Mouse (Mus musculus): ENCODE results near the gene Trabd2b.

GRCm38 (mm10) chr4:114511649-114512048 is 105.1 kb downstream of the Trabd2b start:
- TF ChIP-seq CTCF (IDR thresholded peaks at IDR 0.05) (no peak), EP300 (IDR thresholded peaks at IDR 0.05) (no peak)

All from lung, postnatal 0 days (tissue).